Mouse (Mus musculus): ENCODE data around the gene Prr19. TPM values are rescaled to one million over a fixed set of nuclear protein-coding genes. Genes with fewer than 3 reads are reported as not detected.

The Prr19 gene
- polyA plus RNA-seq, 1 experiment from 2014 or later: 3.5 TPM

DNA sequence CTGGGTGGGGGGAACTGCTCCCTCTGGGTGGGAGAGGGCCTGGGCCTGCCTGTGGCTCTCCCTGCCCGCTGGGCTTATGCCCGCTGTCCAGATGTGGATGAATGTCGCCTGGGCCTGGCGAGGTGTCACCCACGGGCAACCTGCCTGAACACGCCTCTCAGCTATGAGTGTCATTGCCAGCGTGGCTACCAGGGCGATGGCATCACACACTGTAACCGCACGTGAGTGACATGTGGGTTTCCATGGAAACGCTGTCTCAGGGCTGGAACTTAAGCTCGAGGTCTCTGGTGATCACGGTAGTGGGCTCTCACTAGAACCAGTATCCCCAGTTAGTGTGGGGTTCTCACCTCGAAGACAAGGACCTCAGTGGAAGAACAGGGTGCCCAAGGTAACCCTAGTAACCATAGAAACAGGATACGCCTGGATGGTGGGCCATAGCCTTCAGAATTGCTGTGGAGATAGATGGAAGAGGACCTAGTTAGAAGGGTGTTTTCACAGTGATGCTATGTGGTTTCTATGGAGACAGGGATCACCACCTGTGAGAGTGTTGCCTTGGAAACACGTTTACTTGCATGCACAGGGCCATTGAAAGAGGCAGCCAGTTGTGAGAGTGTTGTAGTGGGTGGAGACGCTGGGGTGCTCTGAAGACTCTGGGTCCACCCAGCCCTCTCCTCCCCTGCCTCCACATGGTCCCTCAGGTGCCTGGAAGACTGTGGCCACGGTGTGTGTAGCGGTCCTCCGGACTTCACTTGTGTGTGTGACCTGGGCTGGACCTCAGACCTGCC lies 40.0 kb downstream of the Prr19 start:
- no peak overlapping the region for H3K27ac ChIP-seq (replicated peaks)
- no peak overlapping the region for H3K9ac ChIP-seq
- WGBS: 69% methylated on average over 20 of the region's 20 CpGs
- H3K27me3 ChIP-seq: no peaks in the 10 kb centered on the region
- no peak overlapping the region for H3K4me3 ChIP-seq
- H3K4me2 ChIP-seq: no peak overlapping the region
- no peaks in the 10 kb centered on the region for H3K4me1 ChIP-seq (replicated peaks)
- H3K9me3 ChIP-seq: no peaks in the 10 kb centered on the region
- peak; percentile 69 for ATAC-seq (ENCODE audit: low FRiP score, low read depth)
- peaks cover 55% of the 10 kb centered on the region for H3K36me3 ChIP-seq

DNA sequence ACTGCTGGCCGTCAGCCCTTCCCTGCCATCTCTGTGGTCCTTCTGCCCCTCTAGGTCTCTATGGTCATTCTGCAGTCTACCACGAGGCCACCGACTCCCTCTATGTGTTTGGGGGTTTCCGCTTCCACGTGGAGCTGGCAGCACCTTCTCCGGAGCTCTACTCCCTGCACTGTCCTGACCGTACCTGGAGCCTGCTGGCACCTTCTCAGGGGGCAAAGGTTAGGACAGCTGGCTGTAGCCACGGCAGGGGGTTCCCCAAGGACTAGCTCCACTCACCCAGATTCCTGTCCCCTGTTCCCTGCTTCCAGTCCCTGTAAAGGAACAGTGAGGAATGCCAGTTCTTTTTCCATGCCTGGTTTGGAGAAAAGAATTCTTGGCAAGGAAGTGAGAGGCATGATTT lies 47.6 kb downstream of the Prr19 start:
- H3K9ac ChIP-seq: no peak overlapping the region
- no peak overlapping the region for H3K4me3 ChIP-seq
- H3K27me3 ChIP-seq: no peaks in the 10 kb centered on the region
- H3K27ac ChIP-seq (replicated peaks): no peak overlapping the region
- no peak for ATAC-seq (ENCODE audit: low FRiP score, low read depth)
- no peak overlapping the region for H3K4me2 ChIP-seq
- peaks cover 87% of the 10 kb centered on the region for H3K36me3 ChIP-seq
- no peaks in the 10 kb centered on the region for H3K9me3 ChIP-seq
- whole genome bisulfite sequencing: 87% methylated on average over 8 of the region's 8 CpGs
- H3K4me1 ChIP-seq (replicated peaks): no peaks in the 10 kb centered on the region

Other genes starting within 250 kb of the Prr19 start
- gene Grik5, start 229.1 kb upstream of the Prr19 start, polyA plus RNA-seq (2015; fragmentation: Nextera tagmentation; extraction: Ambion mirVana): 18.3 and 18.5 TPM in 2 replicates
- gene Zfp574, start 228.8 kb upstream of the Prr19 start, polyA plus RNA-seq (2015; fragmentation: Nextera tagmentation; extraction: Ambion mirVana): 33.9 and 37.7 TPM in 2 replicates
- 29.6 and 33.4 TPM in 2 replicates for gene Pou2f2, start 121.7 kb upstream of the Prr19 start, polyA plus RNA-seq (2015; fragmentation: Nextera tagmentation; extraction: Ambion mirVana)
- 16.5 and 17.3 TPM in 2 replicates for gene Dedd2, start 80.8 kb upstream of the Prr19 start, polyA plus RNA-seq (2015; fragmentation: Nextera tagmentation; extraction: Ambion mirVana)
- 1.6 and 2.1 TPM in 2 replicates for gene Zfp526, start 80.0 kb upstream of the Prr19 start, polyA plus RNA-seq (2015; fragmentation: Nextera tagmentation; extraction: Ambion mirVana)
- 19.2 and 19.7 TPM in 2 replicates for gene Gsk3a, start 63.6 kb upstream of the Prr19 start, polyA plus RNA-seq (2015; fragmentation: Nextera tagmentation; extraction: Ambion mirVana)
- gene Erf, start 50.6 kb upstream of the Prr19 start, polyA plus RNA-seq (2015; fragmentation: Nextera tagmentation; extraction: Ambion mirVana): 3.4 and 4.4 TPM in 2 replicates
- 32.5 and 38.5 TPM in 2 replicates for gene Cic, start 33.7 kb upstream of the Prr19 start, polyA plus RNA-seq (2015; fragmentation: Nextera tagmentation; extraction: Ambion mirVana)
- gene Pafah1b3, start 3.4 kb upstream of the Prr19 start, polyA plus RNA-seq (2015; fragmentation: Nextera tagmentation; extraction: Ambion mirVana): 558 and 579 TPM in 2 replicates
- 84.1 and 101 TPM in 2 replicates for gene Tmem145, start 4.7 kb downstream of the Prr19 start, polyA plus RNA-seq (2015; fragmentation: Nextera tagmentation; extraction: Ambion mirVana)
- 23.9 and 25.1 TPM in 2 replicates for gene Megf8, start 15.8 kb downstream of the Prr19 start, polyA plus RNA-seq (2015; fragmentation: Nextera tagmentation; extraction: Ambion mirVana)
- gene Cnfn, start 68.3 kb downstream of the Prr19 start, polyA plus RNA-seq (2015; fragmentation: Nextera tagmentation; extraction: Ambion mirVana): not detected in 2 replicates
- 9.9 and 11.0 TPM in 2 replicates for gene Lipe, start 97.3 kb downstream of the Prr19 start, polyA plus RNA-seq (2015; fragmentation: Nextera tagmentation; extraction: Ambion mirVana)
- 1.2 and 1.3 TPM in 2 replicates for gene Cxcl17, start 111.5 kb downstream of the Prr19 start, polyA plus RNA-seq (2015; fragmentation: Nextera tagmentation; extraction: Ambion mirVana)
- gene Ceacam1, start 176.2 kb downstream of the Prr19 start, polyA plus RNA-seq (2015; fragmentation: Nextera tagmentation; extraction: Ambion mirVana): 0.99 and 1.0 TPM in 2 replicates
- gene Ceacam2, start 238.4 kb downstream of the Prr19 start, polyA plus RNA-seq (2015; fragmentation: Nextera tagmentation; extraction: Ambion mirVana): 0.08 and 0.12 TPM in 2 replicates

Measured in hindbrain, embryonic 15.5 days (tissue).